In the genomic region with DNA sequence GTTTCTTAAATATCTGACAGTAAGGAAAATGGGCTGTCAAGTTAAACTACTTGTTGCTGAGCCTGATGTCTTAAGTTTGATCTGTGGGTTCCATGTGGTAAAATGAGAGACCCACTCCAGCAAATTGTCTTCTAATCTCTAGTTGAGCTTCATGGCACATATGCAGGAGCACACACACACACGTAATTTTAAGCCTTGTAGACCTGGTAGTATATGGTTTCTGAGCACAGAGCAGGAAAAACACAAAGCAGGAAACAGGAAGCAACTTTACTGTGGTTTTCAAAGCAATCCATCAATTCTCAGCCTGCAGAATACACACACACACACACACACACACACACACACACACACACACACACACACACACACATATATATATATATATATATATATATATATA, we compare ENCODE assay signal across 20 mouse cellular contexts.
DNase-seq lines count a peak whose midpoint lies in the region; ATAC-seq and TF ChIP-seq lines count a peak whose summit lies in the region.
"Had no signal": no experiment of that assay in that cellular context is flagged by ENCODE, and none has a peak within 500 bp of the region (broad histone marks: within the 10 kb centered on the region; RNA-seq: fewer than 3 reads in every experiment).

No protein-coding gene starts in this region.

- H3K9me3 ChIP-seq in stomach, postnatal 0 days (ENCODE audit: control insufficient read depth, low read length) = no peaks in the 10 kb centered on the region
- H3K9me3 ChIP-seq: G1E had no signal

- no peak overlapping the region for H3K4me2 ChIP-seq in stomach, postnatal 0 days (replicated peaks; ENCODE audit: low read depth)

- DNase-seq in 416B (ENCODE audit: low read depth) = peak; percentile 55
- DNase-seq in frontal cortex, postnatal 14 days (ENCODE audit: low spot score in 2 of 2) = no peak
- no peak for DNase-seq in stomach, postnatal 0 days (ENCODE audit: low spot score)
- DNase-seq: adrenal gland, adult 2 months; adrenal gland, adult 8-10 months; adrenal gland, postnatal 10 days; adrenal gland, postnatal 14 days; adrenal gland, postnatal 25 days; adrenal gland, postnatal 36 days; B cell, adult 2 months; cerebellum, adult 11 months; cerebellum, adult 11-12 months; cerebellum, adult 18-20 months; cerebellum, adult 2 months had no signal

- no peak for TF ChIP-seq EP300 in stomach, postnatal 0 days (optimal IDR thresholded peaks at IDR 0.05)

- no peak overlapping the region for H3K4me3 ChIP-seq in stomach, postnatal 0 days (ENCODE audit: low read depth, low read length)

- no peak for TF ChIP-seq CTCF in stomach, postnatal 0 days (IDR thresholded peaks at IDR 0.05; ENCODE audit: low read depth)

- no peak overlapping the region for H3K9ac ChIP-seq in stomach, postnatal 0 days (ENCODE audit: low read length)

- H3K36me3 ChIP-seq in stomach, postnatal 0 days (ENCODE audit: control insufficient read depth, insufficient read depth, low read length) = no peaks in the 10 kb centered on the region
- H3K36me3 ChIP-seq: G1E had no signal

- ATAC-seq in common myeloid progenitor, adult 5-6 weeks (replicated peaks; ENCODE audit: low read depth, poor library complexity, severe bottlenecking) = 0 out of 2 replicates have a peak, but pooled peaks have one; percentile 22
- no peak for ATAC-seq in stomach, postnatal 0 days (ENCODE audit: low FRiP score, low TSS enrichment)
- ATAC-seq: activated CD4-positive, CD25-positive, alpha-beta regulatory T cell, adult 4 months; CD4-positive, CD25-positive, alpha-beta regulatory T cell, adult 4 months; Patski had no signal

- no peaks in the 10 kb centered on the region for H3K4me1 ChIP-seq in stomach, postnatal 0 days (replicated peaks; ENCODE audit: control insufficient read depth, insufficient read depth)

- no peaks in the 10 kb centered on the region for H3K27me3 ChIP-seq in stomach, postnatal 0 days (ENCODE audit: control insufficient read depth, insufficient read depth, low read length)
- H3K27me3 ChIP-seq: CH12.LX had no signal

- no peak overlapping the region for H3K27ac ChIP-seq in stomach, postnatal 0 days (replicated peaks)

- WGBS in stomach, postnatal 0 days = 70% methylated on average over 1 of the region's 1 CpGs
